Comparison of ENCODE assay signal across 14 mouse cellular contexts in the genomic region with DNA sequence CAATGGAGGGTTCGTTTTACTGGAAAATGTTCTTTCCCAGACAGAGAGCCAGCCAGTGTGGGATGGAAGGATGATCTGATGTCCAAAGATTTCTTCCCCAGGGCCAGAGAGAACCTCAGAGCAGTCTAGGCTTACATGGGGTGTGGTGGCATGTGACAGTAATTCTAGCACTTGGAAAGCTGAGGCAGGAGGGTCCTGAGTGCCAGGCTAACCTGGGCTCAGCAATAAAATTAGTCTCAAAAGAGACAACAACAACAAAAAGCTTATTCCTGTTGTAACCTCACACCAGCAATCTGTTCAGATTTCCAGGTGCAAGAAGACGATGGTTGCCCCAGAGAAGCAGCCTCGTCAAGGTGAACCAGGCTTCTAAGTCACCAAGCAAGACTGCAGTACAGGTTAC. TPM values are rescaled to one million over a fixed set of nuclear protein-coding genes. Genes with fewer than 3 reads are reported as not detected.
DNase-seq lines count a peak whose midpoint lies in the region; ATAC-seq lines count a peak whose summit lies in the region.
"Had no signal": no experiment of that assay in that cellular context is flagged by ENCODE, and none has a peak within 500 bp of the region (broad histone marks: within the 10 kb centered on the region; RNA-seq: fewer than 3 reads in every experiment).

A gene (plus strand): TSS at position 301 of the 400 bp plus-strand sequence.

- no peak within 1 kb of the TSS for H3K4me3 ChIP-seq in heart, embryonic 11.5 days (ENCODE audit: low read depth, low read length)
- no peak within 1 kb of the TSS for H3K4me3 ChIP-seq in lung, embryonic 16.5 days (ENCODE audit: low read length)
- no peak within 1 kb of the TSS for H3K4me3 ChIP-seq in stomach, embryonic 14.5 days (ENCODE audit: low read depth, low read length)
- H3K4me3 ChIP-seq: left cerebral cortex, adult 2 months; liver, embryonic 15.5 days; midbrain, embryonic 12.5 days had no signal

- no peaks in the 10 kb centered on the region for H3K9me3 ChIP-seq in heart, embryonic 11.5 days (replicated peaks; ENCODE audit: control insufficient read depth, low read length)
- no peaks in the 10 kb centered on the region for H3K9me3 ChIP-seq in lung, embryonic 16.5 days (ENCODE audit: control insufficient read depth, low read length)
- H3K9me3 ChIP-seq in stomach, embryonic 14.5 days (ENCODE audit: control insufficient read depth, low read depth, low read length) = no peaks in the 10 kb centered on the region
- H3K9me3 ChIP-seq: liver, embryonic 15.5 days; midbrain, embryonic 12.5 days had no signal

- H3K27ac ChIP-seq in heart, embryonic 11.5 days (ENCODE audit: low read depth, low read length) = no peak within 1 kb of the TSS
- no peak within 1 kb of the TSS for H3K27ac ChIP-seq in lung, embryonic 16.5 days (ENCODE audit: low read length)
- H3K27ac ChIP-seq in stomach, embryonic 14.5 days (ENCODE audit: low read length) = peak within 1 kb of the TSS; percentile 30; the same call in 1 of the 2 replicates
- H3K27ac ChIP-seq: left cerebral cortex, adult 2 months; liver, embryonic 15.5 days; midbrain, embryonic 12.5 days had no signal

- no peaks in the 10 kb centered on the region for H3K36me3 ChIP-seq in heart, embryonic 11.5 days (ENCODE audit: control insufficient read depth, insufficient read depth, low read length)
- H3K36me3 ChIP-seq in lung, embryonic 16.5 days (ENCODE audit: control insufficient read depth, insufficient read depth, low read length) = no peaks in the 10 kb centered on the region
- H3K36me3 ChIP-seq in stomach, embryonic 14.5 days (ENCODE audit: control insufficient read depth, insufficient read depth, low read length) = no peaks in the 10 kb centered on the region
- H3K36me3 ChIP-seq: liver, embryonic 15.5 days; midbrain, embryonic 12.5 days had no signal

- no peak for DNase-seq in heart, adult 18-20 months
- no peak for DNase-seq in lung, postnatal 4 days
- DNase-seq in gastrocnemius, postnatal 25 days = no peak
- no peak for DNase-seq in right cerebral cortex, postnatal 25 days
- no peak for DNase-seq in cerebellum, postnatal 4 days (ENCODE audit: low spot score in 2 of 2)
- DNase-seq: cerebellum, postnatal 14 days; kidney, adult 18-20 months; thymus, postnatal 4 days had no signal

- no peaks in the 10 kb centered on the region for H3K4me1 ChIP-seq in heart, embryonic 11.5 days (ENCODE audit: control insufficient read depth, insufficient read depth, low read length)
- no peaks in the 10 kb centered on the region for H3K4me1 ChIP-seq in lung, embryonic 16.5 days (replicated peaks; ENCODE audit: control insufficient read depth, insufficient read depth, low read length)
- no peaks in the 10 kb centered on the region for H3K4me1 ChIP-seq in stomach, embryonic 14.5 days (ENCODE audit: control insufficient read depth, insufficient read depth, low read length)
- H3K4me1 ChIP-seq: liver, embryonic 15.5 days; midbrain, embryonic 12.5 days had no signal

- no peaks in the 10 kb centered on the region for H3K27me3 ChIP-seq in heart, embryonic 11.5 days (ENCODE audit: control insufficient read depth, insufficient read depth, low read length)
- H3K27me3 ChIP-seq in lung, embryonic 16.5 days (ENCODE audit: control insufficient read depth, insufficient read depth, low read depth, low read length) = no peaks in the 10 kb centered on the region
- H3K27me3 ChIP-seq in stomach, embryonic 14.5 days (ENCODE audit: control insufficient read depth, insufficient read depth, low read length) = no peaks in the 10 kb centered on the region
- H3K27me3 ChIP-seq: midbrain, embryonic 12.5 days had no signal

- no peak within 1 kb of the TSS for H3K9ac ChIP-seq in heart, embryonic 11.5 days (ENCODE audit: low read depth, low read length)
- H3K9ac ChIP-seq in lung, embryonic 16.5 days (ENCODE audit: low read length) = no peak within 1 kb of the TSS
- no peak within 1 kb of the TSS for H3K9ac ChIP-seq in stomach, embryonic 14.5 days (replicated peaks; ENCODE audit: low read depth, low read length)
- H3K9ac ChIP-seq: liver, embryonic 15.5 days; midbrain, embryonic 12.5 days had no signal

- 77% methylated on average over 3 of the region's 3 CpGs for WGBS in heart, embryonic 11.5 days (ENCODE audit: insufficient replicate concordance)
- 84% methylated on average over 3 of the region's 3 CpGs for WGBS in lung, embryonic 16.5 days
- 87% methylated on average over 3 of the region's 3 CpGs for WGBS in stomach, embryonic 14.5 days

- H3K4me2 ChIP-seq in heart, embryonic 11.5 days = no peak within 1 kb of the TSS
- H3K4me2 ChIP-seq in lung, embryonic 16.5 days (ENCODE audit: low read depth, low read length) = no peak within 1 kb of the TSS
- H3K4me2 ChIP-seq in stomach, embryonic 14.5 days (replicated peaks; ENCODE audit: low read depth, low read length) = no peak within 1 kb of the TSS
- H3K4me2 ChIP-seq: liver, embryonic 15.5 days; midbrain, embryonic 12.5 days had no signal

- no peak for ATAC-seq in heart, embryonic 11.5 days (replicated peaks; ENCODE audit: insufficient number of reproducible peaks, low FRiP score, low TSS enrichment)
- ATAC-seq in lung, embryonic 16.5 days (ENCODE audit: low read depth) = no peak
- ATAC-seq in stomach, embryonic 14.5 days (ENCODE audit: insufficient number of reproducible peaks, insufficient read depth, low FRiP score, low read depth) = no peak

RNA-seq across cellular contexts. Expression of the gene that starts here (rescaled TPM):
- 10 to 100 TPM; 18.1 to 19.6 TPM for total RNA-seq in heart, adult 18-20 months (2021)
- 5.4 and 5.9 TPM in 2 replicates for polyA plus RNA-seq in heart, embryonic 11.5 days (2014; fragmentation: Nextera tagmentation; extraction: Ambion mirVana)
- 26.4 and 31.6 TPM in 2 replicates for polyA plus RNA-seq in lung, embryonic 16.5 days (2015; fragmentation: Nextera tagmentation; extraction: Ambion mirVana)
- 10 to 100 TPM; 51.1 to 85.7 TPM for total RNA-seq in gastrocnemius, postnatal 25 days (2021)
- 20.5 and 21.1 TPM in 2 replicates for polyA plus RNA-seq in stomach, embryonic 14.5 days (2014; fragmentation: Nextera tagmentation; extraction: Ambion mirVana)
